Mouse (Mus musculus): ENCODE measurements around the gene Nprl3. TPM values are rescaled to one million over a fixed set of nuclear protein-coding genes. Genes with fewer than 3 reads are reported as not detected.

Nprl3 gene
- polyA plus RNA-seq, 1 experiment from 2014 or later = 43.9 TPM

DNA sequence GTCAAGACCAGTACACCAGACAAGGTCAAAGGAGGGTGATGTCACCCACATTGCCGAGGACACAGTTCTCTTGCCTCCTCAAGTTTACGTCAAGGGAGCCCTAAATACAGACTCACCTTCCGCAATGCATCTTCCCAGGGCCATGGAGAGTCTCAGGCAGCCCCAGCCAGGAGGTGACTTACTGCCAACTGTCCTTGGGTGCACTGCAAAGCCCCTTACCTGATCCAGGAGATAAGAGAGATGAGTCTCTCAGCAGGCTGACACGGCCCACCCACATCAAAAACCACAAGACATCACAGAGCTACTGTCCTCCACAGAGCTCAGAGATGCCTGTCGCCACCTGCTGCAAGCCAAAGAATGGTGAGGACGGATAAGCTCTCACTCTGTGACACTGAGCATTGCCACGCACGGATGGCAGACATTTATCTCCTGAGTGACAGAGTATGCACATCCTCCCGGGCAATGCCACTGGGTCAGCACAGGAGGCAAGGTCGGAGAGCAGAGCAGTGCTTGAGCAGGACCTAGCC lies 67.4 kb downstream of the Nprl3 start, which contains the start of gene Il9r:
TSS of gene Il9r (minus strand) at position 205 of the 527 bp plus-strand sequence.
- ATAC-seq = no peak
- H3K9me3 ChIP-seq (ENCODE audit: control insufficient read depth, low read length) = no peaks in the 10 kb centered on the region
- no peak within 1 kb of the TSS for H3K4me3 ChIP-seq (ENCODE audit: low read length)
- H3K4me2 ChIP-seq (ENCODE audit: low read length) = no peak within 1 kb of the TSS
- 0 out of 2 replicates have a peak, but pooled peaks cover 2% of the 10 kb centered on the region for H3K27me3 ChIP-seq (replicated peaks; ENCODE audit: control insufficient read depth, insufficient read depth, low read length)
- WGBS = 73% methylated on average over 10 of the region's 10 CpGs
- no peak within 1 kb of the TSS for H3K27ac ChIP-seq (ENCODE audit: low read depth, low read length)
- H3K36me3 ChIP-seq (ENCODE audit: control insufficient read depth, insufficient read depth, low read length) = no peaks in the 10 kb centered on the region
- no peak within 1 kb of the TSS for H3K9ac ChIP-seq (ENCODE audit: low read depth, low read length)
- H3K4me1 ChIP-seq (ENCODE audit: control insufficient read depth, insufficient read depth, low read depth, low read length) = no peaks in the 10 kb centered on the region; the same call in 1 of the 2 replicates

DNA sequence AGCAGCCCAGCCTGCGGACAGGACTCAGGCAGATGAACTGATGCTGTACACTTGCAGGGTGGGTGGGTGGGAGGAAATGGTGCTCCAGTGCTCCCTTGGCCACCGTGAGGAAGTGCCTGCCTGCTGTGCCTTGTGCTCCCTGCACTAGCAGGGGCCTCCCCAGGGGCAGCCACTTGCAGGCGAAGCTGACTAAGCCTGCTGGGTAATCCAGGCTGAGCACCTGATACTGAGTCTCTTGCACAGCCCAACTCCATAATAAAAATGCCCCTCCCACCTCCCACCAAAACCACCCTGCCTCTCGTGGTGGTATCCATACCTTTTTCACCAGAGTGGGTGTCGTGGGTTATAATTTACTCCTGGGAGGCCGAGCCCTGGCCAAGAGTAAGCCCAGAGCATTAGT lies 68.3 kb downstream of the Nprl3 start:
- Histone ChIP-seq H3K9ac (ENCODE audit: low read depth, low read length) (no peak overlapping the region), H3K27ac (ENCODE audit: low read depth, low read length) (no peak overlapping the region), H3K36me3 (ENCODE audit: control insufficient read depth, insufficient read depth, low read length) (no peaks in the 10 kb centered on the region), H3K9me3 (ENCODE audit: control insufficient read depth, low read length) (no peaks in the 10 kb centered on the region), H3K4me2 (ENCODE audit: low read length) (no peak overlapping the region), H3K4me3 (ENCODE audit: low read length) (no peak overlapping the region), H3K27me3 (replicated peaks; ENCODE audit: control insufficient read depth, insufficient read depth, low read length) (0 out of 2 replicates have a peak, but pooled peaks cover 2% of the 10 kb centered on the region), H3K4me1 (ENCODE audit: control insufficient read depth, insufficient read depth, low read depth, low read length) (no peaks in the 10 kb centered on the region)
- no peak for ATAC-seq
- WGBS = 66% methylated on average over 5 of the region's 6 CpGs

DNA sequence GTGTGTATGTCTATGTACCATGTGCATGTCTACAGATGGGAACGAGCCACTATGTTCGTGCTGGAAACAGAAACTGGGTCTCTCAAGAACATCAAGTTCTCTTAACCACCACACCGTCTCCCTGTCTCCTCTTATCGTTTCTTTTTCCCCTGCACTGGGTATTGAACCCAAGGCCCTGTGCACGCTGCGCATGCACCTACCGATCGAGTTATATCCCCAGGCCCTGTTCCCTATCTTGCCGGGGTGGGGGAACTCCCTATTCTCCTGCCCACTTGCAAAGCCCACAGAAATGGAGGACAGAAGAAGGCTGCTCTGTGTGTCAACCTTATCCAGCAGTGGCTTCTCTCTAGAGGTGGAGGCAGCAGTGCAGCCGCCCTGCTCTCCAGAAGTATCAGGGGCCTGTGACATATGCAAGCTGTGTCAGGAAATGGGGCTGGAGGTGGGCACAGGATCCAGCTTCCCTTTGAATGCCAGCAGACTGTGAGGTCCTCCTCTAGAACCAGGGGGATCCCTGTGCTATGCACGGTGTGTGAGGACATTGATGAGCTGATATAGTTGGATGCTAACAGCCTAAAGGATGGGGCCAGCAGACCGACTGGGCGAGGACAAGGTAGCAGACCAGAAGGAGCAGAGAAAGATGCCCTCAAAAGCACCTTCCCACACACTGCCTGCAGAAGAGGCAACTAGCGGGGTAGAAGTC lies 69.1 kb downstream of the Nprl3 start:
- Histone ChIP-seq H3K4me2 (ENCODE audit: low read length) (no peak overlapping the region), H3K9me3 (ENCODE audit: control insufficient read depth, low read length) (no peaks in the 10 kb centered on the region), H3K4me3 (ENCODE audit: low read length) (no peak overlapping the region), H3K27me3 (replicated peaks; ENCODE audit: control insufficient read depth, insufficient read depth, low read length) (0 out of 2 replicates have a peak, but pooled peaks cover 2% of the 10 kb centered on the region), H3K27ac (ENCODE audit: low read depth, low read length) (no peak overlapping the region), H3K4me1 (ENCODE audit: control insufficient read depth, insufficient read depth, low read depth, low read length) (no peaks in the 10 kb centered on the region), H3K36me3 (ENCODE audit: control insufficient read depth, insufficient read depth, low read length) (no peaks in the 10 kb centered on the region), H3K9ac (ENCODE audit: low read depth, low read length) (no peak overlapping the region)
- 76% methylated on average over 14 of the region's 14 CpGs for WGBS
- ATAC-seq = no peak

DNA sequence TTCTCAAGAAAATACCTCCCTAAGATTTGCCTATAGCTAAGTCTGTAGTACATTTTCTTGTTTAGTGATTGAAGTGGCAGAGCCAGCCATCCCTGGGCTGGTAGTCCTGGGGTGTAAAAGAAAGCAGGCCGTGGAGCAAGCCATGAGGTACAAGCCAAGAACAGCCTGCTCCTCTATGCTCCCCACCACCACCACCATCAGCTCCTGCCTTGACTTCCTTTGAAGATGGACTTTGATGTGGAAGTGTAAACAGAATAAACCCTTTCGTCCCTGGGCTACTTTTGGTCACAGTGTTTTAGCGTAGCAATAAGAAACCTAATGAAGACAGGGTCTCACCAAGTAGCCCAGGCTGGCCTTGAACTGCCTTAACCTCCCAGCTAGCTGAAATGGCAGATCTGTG lies 69.7 kb downstream of the Nprl3 start:
- WGBS = 66% methylated on average over 3 of the region's 3 CpGs
- Histone ChIP-seq H3K9me3 (ENCODE audit: control insufficient read depth, low read length) (no peaks in the 10 kb centered on the region), H3K4me3 (ENCODE audit: low read length) (no peak overlapping the region), H3K9ac (ENCODE audit: low read depth, low read length) (no peak overlapping the region), H3K36me3 (ENCODE audit: control insufficient read depth, insufficient read depth, low read length) (no peaks in the 10 kb centered on the region), H3K4me1 (ENCODE audit: control insufficient read depth, insufficient read depth, low read depth, low read length) (no peaks in the 10 kb centered on the region), H3K27me3 (replicated peaks; ENCODE audit: control insufficient read depth, insufficient read depth, low read length) (0 out of 2 replicates have a peak, but pooled peaks cover 2% of the 10 kb centered on the region), H3K4me2 (ENCODE audit: low read length) (no peak overlapping the region), H3K27ac (ENCODE audit: low read depth, low read length) (no peak overlapping the region)
- ATAC-seq = no peak

DNA sequence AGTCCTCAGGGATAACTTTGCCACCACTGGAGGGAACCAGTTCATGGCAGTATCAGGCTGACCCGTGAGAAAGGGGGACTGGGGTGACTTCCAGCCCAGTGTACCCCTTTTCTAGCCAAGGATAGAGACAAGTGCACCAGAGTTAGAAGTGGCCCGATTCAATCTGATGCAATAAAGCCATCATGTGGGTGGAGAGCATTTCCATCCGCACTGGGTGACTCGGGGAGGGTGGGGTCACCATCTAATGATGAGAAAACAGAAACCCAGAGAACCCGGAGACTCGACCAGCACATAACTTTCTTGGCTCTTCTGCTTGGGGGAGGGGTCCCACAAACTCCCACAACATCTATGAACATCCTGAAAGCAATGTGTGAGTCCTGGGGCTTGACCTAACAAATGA lies 70.8 kb downstream of the Nprl3 start:
- H3K4me1 ChIP-seq (ENCODE audit: control insufficient read depth, insufficient read depth, low read depth, low read length) = no peaks in the 10 kb centered on the region
- H3K9me3 ChIP-seq (ENCODE audit: control insufficient read depth, low read length) = no peaks in the 10 kb centered on the region
- H3K27ac ChIP-seq (ENCODE audit: low read depth, low read length) = no peak overlapping the region
- ATAC-seq = no peak
- H3K27me3 ChIP-seq (replicated peaks; ENCODE audit: control insufficient read depth, insufficient read depth, low read length) = 0 out of 2 replicates have a peak, but pooled peaks cover 2% of the 10 kb centered on the region
- H3K4me2 ChIP-seq (ENCODE audit: low read length) = no peak overlapping the region
- 70% methylated on average over 6 of the region's 6 CpGs for WGBS
- H3K9ac ChIP-seq (ENCODE audit: low read depth, low read length) = no peak overlapping the region
- H3K4me3 ChIP-seq (ENCODE audit: low read length) = no peak overlapping the region
- no peaks in the 10 kb centered on the region for H3K36me3 ChIP-seq (ENCODE audit: control insufficient read depth, insufficient read depth, low read length)

DNA sequence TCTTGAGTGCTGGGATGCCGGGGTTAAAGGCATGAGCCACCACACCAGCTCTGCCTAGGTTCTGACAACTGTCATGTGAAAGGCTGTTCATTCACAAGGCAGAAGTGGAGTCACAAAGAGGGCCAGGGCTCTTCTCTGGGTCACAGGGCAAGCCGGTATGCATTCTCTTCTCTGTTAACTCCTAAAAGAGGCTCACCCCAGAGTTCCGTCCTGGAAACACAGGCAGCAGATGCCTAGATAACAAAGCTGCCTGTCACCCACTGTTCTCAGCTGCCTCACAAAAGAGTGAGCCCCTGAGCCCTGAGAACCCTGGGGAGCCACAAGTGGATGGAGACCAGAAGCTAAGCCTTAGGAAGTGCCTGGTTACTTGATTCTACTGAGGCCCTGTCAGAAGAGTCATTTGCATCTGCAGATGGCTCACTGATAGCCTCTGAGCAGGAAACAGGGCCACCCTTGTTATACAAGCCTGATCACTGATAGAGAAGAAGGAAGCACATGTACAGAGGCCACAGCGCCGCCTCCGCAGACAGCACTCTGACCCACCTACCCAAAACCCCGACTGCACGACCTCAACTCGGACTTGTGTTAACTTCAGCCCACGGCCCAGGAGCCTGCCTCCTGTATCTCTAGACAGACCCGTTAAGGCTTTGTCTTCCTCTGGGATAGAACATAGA lies 71.5 kb downstream of the Nprl3 start:
- Histone ChIP-seq H3K4me1 (ENCODE audit: control insufficient read depth, insufficient read depth, low read depth, low read length) (no peaks in the 10 kb centered on the region), H3K27ac (ENCODE audit: low read depth, low read length) (no peak overlapping the region), H3K4me2 (ENCODE audit: low read length) (no peak overlapping the region), H3K9ac (ENCODE audit: low read depth, low read length) (no peak overlapping the region), H3K4me3 (ENCODE audit: low read length) (no peak overlapping the region), H3K9me3 (ENCODE audit: control insufficient read depth, low read length) (no peaks in the 10 kb centered on the region), H3K27me3 (replicated peaks; ENCODE audit: control insufficient read depth, insufficient read depth, low read length) (no peaks in the 10 kb centered on the region), H3K36me3 (ENCODE audit: control insufficient read depth, insufficient read depth, low read length) (no peaks in the 10 kb centered on the region)
- ATAC-seq = no peak
- 31% methylated on average over 11 of the region's 11 CpGs for WGBS

DNA sequence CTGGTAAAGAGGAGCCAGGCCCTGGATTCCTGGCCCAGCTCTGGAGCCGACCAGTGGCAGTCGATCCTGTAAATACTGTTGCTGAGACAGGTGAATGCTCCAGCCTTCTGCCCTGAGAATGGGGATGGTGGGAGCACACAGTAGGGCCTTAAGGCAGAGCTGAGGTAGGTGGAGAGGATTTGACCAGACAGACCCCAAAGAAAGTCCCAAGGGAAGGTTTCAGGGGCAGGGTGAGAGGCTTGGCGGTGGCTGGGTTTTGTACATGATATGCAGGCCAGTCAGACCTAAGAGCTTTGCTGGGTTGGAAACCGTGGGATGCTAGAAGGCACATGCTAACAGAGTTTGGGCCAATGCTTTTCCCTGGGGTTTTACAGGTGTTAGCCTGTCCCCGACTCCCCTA lies 72.9 kb downstream of the Nprl3 start:
- H3K4me2 ChIP-seq (ENCODE audit: low read length) = no peak overlapping the region
- WGBS = 86% methylated on average over 5 of the region's 5 CpGs
- H3K27ac ChIP-seq (ENCODE audit: low read depth, low read length) = no peak overlapping the region
- no peaks in the 10 kb centered on the region for H3K27me3 ChIP-seq (replicated peaks; ENCODE audit: control insufficient read depth, insufficient read depth, low read length)
- no peaks in the 10 kb centered on the region; the same call in 1 of the 2 replicates for H3K4me1 ChIP-seq (ENCODE audit: control insufficient read depth, insufficient read depth, low read depth, low read length)
- H3K9me3 ChIP-seq (ENCODE audit: control insufficient read depth, low read length) = no peaks in the 10 kb centered on the region
- no peak overlapping the region for H3K4me3 ChIP-seq (ENCODE audit: low read length)
- ATAC-seq = no peak
- no peaks in the 10 kb centered on the region for H3K36me3 ChIP-seq (ENCODE audit: control insufficient read depth, insufficient read depth, low read length)
- no peak overlapping the region for H3K9ac ChIP-seq (ENCODE audit: low read depth, low read length)

DNA sequence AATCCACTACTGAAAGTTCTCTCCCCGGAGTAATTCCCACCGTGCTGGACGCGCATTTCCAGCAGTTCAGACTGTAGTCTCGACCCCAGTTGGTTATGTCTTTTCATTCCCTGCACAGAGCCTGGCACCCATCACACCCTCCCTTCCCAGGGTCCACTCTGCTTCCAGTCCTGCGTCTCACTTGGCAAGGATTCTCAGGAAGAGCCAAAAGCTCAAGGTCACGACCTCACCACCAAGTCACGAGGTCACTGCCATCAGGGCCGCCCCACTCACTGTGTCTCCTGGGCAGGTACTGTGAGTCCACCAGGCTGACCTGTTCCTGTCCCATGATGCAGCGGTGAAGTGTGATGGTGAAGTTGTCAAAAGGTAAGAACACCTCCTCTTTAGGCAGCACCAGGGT lies 73.4 kb downstream of the Nprl3 start:
- Histone ChIP-seq H3K27me3 (replicated peaks; ENCODE audit: control insufficient read depth, insufficient read depth, low read length) (no peaks in the 10 kb centered on the region), H3K36me3 (ENCODE audit: control insufficient read depth, insufficient read depth, low read length) (no peaks in the 10 kb centered on the region), H3K4me3 (ENCODE audit: low read length) (no peak overlapping the region), H3K27ac (ENCODE audit: low read depth, low read length) (no peak overlapping the region), H3K4me2 (ENCODE audit: low read length) (no peak overlapping the region), H3K4me1 (ENCODE audit: control insufficient read depth, insufficient read depth, low read depth, low read length) (no peaks in the 10 kb centered on the region; the same call in 1 of the 2 replicates), H3K9me3 (ENCODE audit: control insufficient read depth, low read length) (no peaks in the 10 kb centered on the region), H3K9ac (ENCODE audit: low read depth, low read length) (no peak overlapping the region)
- no peak for ATAC-seq
- 84% methylated on average over 10 of the region's 10 CpGs for WGBS

DNA sequence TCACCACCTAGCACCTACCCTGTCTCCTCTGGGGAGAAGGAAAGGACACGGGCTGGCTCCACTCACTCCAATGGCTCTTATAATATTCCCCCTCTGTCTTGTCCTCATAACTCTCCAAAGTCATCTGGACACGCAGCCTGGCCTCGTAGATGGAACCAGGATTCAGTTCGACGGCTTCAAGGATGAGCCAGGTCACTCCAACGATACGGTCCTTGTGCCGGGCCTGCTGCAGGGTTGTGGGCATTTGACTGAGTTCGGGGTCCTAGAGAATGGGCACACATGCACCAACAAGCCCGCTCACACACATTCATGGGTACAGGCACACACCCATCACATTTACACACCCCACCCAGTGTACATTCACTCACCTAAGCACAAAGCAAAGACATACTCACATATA lies 74.4 kb downstream of the Nprl3 start:
- Histone ChIP-seq H3K9me3 (ENCODE audit: control insufficient read depth, low read length) (no peaks in the 10 kb centered on the region), H3K27ac (ENCODE audit: low read depth, low read length) (no peak overlapping the region), H3K4me1 (ENCODE audit: control insufficient read depth, insufficient read depth, low read depth, low read length) (no peaks in the 10 kb centered on the region; the same call in 1 of the 2 replicates), H3K27me3 (replicated peaks; ENCODE audit: control insufficient read depth, insufficient read depth, low read length) (no peaks in the 10 kb centered on the region), H3K9ac (ENCODE audit: low read depth, low read length) (no peak overlapping the region), H3K36me3 (ENCODE audit: control insufficient read depth, insufficient read depth, low read length) (no peaks in the 10 kb centered on the region), H3K4me3 (ENCODE audit: low read length) (no peak overlapping the region), H3K4me2 (ENCODE audit: low read length) (no peak overlapping the region)
- ATAC-seq = no peak
- 92% methylated on average over 10 of the region's 10 CpGs for WGBS
